Mouse (Mus musculus): ENCODE measurements around the gene Maneal.

DNA sequence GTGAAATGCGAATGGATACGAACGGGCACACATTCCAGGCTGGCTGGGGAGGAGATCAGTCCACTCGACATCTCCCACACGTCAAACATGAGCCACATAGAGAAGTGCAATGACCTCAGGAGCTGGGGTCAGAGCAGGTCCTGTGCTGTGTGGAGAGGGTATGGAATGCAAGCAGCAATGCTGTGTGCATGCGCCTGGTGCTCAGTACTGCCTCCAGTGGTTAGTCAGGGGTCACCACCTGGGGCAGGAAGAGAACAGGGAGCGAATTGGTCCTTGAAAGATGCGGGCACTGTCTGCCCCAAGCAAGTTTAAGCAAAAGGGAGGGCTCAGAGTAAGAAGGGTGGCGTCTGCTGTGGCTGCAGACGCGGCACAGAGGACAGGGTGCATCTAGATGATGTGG, 18.5 kb downstream of the Maneal start:
- TF ChIP-seq CTCF (IDR thresholded peaks at IDR 0.05; ENCODE audit: extremely low read depth, insufficient read depth, low read length) (peak; percentile 66), POLR2A (IDR thresholded peaks at IDR 0.05; ENCODE audit: extremely low read depth, insufficient read depth, low read length) (no peak)

Measured in cortical plate, adult 2 months (tissue).